Mouse (Mus musculus) liver, adult 2 months (tissue): ENCODE data around the gene Cldn13.

Source experiments
- CTCF ChIP-seq: fragments of 200-500 bp; IDR thresholded peaks from 2 replicates; pipeline ENCODE4 v1.5.1; 2011; ENCODE audit warnings: low read depth, low read length, control low read depth
- POLR2A ChIP-seq: fragments of 200-500 bp; IDR thresholded peaks from 2 replicates; pipeline ENCODE4 v1.6.1; 2011; ENCODE audit warnings: low read length, control low read depth; ENCODE audit not compliant: insufficient read depth; ENCODE audit errors: extremely low read depth

GRCm38 (mm10) chr5:134895291-134895690 lies 20.0 kb downstream of the Cldn13 start:
- no peak for TF ChIP-seq POLR2A
- TF ChIP-seq CTCF, result no peak
